Mouse (Mus musculus) thymus, postnatal 36 days (tissue): ENCODE data around the gene Tcf21.

ENCODE experiments used
- DNase-seq, 2 experiments: peaks; one replicate each; pipeline ENCODE4 v3.0.0; 2022; ENCODE audit warnings: mixed read lengths in 2 of 2

Gene Tcf21

DNA sequence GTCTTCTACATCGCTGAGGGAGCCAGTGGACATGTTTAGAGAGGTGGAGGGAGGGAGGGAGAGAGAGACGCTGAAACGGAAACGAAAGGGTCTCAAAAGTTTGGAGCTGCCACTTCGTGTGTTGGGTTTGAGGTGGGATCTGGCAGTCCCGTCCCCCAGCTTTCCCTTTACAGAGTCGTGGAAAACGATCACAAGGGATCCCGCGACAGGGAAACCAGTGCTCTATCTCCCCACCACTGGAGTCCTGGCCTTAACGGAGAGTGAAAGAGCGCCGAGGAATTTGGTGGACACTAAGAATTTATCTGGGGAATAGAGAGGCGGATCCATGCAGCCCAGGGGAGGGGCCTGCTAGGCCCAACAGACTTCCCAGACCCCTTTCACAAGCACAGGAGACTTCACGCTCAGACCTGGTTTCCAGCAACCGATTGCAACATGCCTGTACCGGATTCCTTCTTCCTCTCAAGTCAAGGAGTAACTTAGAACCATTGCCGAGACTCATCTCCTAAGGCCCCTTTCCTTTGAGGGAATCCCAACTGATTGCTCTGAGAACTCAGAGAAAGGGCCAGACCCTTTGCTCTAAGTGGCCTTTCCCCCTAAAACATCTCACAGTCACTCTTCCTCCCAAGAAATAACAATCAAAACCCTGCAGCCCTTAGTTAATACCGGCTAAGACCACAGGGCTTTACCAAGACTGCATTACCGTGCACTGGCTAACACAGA lies at the start of gene Tcf21:
Gene Tcf21 (minus strand): TSS at position 304 of the 720 bp plus-strand sequence.
- DNase-seq = no peak

DNA sequence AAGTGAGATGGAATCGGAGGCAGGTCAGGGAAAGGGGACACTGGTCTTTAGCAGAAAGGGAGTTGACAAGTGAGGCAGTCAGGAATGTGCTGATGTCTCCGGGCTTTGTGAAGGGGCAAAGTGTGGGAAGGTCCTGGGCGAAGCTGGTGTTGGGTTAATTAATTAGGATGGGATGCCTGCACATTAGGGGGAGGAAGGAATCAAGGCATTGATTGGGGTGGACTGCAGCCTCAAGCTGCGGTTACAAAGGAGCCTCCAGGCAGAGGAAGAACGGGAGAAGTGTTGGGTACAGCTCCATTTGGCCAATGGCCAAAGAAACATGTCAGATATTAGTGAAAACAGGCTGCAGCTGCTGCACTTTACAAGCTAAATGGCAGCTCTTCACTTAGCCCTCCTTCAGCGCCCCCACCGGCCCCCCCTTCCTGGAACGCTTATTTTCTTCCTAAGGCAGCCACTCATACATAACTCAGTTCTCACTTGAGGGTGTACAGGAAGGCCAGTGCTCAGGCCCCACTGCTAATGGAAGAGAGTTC lies 48.5 kb upstream of the Tcf21 start:
- DNase-seq = no peak

DNA sequence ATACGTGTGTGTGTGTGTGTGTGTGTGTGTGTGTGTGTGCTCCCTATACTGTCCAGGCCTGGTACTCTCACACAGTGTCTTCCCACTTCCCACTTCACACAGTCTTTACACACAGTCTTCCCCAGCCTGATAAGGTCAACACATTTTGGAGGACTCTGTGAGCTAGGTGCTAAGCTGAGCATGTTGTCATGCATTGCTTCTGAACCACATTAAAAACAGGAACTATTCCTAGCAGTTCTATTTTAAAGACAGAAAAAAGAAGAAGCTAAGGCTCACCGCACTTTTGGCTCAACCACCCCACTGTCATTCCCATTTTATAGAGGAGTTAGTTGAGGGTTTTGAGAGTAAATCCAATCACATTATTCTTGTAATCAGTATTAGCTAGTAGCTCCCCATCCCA lies 47.2 kb upstream of the Tcf21 start:
- no peak for DNase-seq

GRCm38 (mm10) chr10:22858111-22858510 lies 38.1 kb upstream of the Tcf21 start:
- DNase-seq = peak in 1 of 2 experiments; percentile 10

- no peak for DNase-seq
Observed at GRCm38 (mm10) chr10:22854330-22854729, 34.4 kb upstream of the Tcf21 start.

GRCm38 (mm10) chr10:22845351-22845750 lies 25.4 kb upstream of the Tcf21 start:
- no peak for DNase-seq

GRCm38 (mm10) chr10:22844731-22845130 lies 24.8 kb upstream of the Tcf21 start:
- no peak for DNase-seq

DNA sequence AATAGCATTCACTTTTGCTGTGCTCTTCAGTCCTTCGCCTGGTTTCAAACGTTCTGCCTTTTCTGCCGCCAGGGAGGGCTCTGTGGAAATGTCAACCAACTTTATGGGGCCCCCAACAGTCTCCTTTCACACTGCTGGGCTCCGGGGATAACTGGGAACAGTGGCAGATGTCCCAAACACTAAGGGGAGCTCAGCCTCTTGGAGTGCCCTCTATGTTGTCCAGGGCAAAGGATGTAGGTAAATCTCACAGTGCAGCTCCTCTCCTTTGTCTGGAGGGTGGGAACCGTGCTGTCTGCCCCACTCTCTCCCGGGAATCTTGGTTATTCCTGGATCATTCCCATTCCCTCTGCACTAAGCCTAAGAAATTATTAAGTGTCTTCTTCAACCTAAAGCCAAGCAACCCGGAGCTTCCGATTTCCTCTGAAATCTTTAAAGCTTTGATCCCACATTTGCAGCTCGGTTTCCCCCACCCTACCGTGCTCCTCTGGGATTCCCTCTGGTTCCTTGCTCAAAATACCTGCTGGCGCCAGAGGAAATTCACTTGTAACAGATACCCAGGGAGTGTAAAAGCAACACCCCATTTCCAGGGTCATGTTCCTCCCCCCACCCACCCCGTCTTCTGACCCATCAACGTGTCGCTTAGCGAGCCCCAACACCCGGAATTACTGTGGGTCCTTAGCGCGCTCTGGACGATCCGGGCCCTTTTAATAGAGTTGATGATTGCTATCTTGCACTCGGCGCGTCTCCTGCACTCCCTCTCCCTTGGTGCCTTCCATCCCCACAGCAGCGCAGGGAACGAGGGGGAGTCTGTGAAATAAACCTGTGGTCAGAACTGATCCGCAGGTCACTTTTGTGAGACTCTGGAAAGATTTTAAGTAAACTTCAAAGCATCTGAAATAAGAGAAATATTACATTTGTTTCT lies 23.7 kb upstream of the Tcf21 start:
- no peak for DNase-seq

- no peak for DNase-seq
Observed at GRCm38 (mm10) chr10:22842781-22843439, 22.9 kb upstream of the Tcf21 start.

DNA sequence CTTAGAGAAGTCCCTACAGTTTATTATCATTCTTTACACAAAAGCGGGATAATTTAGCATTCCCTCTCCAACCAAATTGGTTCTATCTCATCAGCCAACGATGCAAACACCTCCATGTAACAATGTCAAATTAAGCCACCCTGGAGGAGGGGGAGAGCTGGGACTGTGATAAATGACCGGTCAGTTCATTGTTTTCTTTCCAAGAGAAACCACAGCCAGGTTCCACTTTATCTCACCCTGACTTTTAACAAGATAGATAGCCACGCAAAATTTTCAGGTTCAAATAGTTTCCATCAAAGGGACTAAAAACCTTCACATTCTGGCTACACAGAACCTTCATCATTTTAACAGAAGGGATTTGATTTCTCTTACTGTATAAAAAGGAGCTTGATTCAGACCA lies 22.1 kb upstream of the Tcf21 start:
- DNase-seq = no peak

DNA sequence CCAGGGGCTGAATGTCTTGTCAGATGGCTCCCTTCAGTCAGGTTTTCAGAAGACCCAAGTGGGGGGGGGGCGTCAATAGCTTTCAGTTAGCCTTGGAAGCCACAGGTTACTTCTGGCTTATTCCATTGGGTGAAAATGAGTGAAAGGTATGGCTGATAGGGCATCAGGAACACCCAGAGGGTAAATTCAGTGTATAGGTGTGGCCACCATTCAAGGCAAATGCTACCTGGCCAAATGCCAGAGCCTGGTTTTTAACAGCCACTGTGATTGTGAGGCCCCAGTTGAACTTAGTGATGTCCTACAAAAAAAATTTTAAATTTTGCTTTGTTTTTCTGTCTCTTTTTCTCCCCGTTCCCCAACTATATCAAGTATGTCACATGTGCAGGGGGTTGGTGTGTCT lies 6.3 kb upstream of the Tcf21 start:
- DNase-seq = no peak

- no peak for DNase-seq
Observed at GRCm38 (mm10) chr10:22822896-22823295, 2.9 kb upstream of the Tcf21 start.

DNA sequence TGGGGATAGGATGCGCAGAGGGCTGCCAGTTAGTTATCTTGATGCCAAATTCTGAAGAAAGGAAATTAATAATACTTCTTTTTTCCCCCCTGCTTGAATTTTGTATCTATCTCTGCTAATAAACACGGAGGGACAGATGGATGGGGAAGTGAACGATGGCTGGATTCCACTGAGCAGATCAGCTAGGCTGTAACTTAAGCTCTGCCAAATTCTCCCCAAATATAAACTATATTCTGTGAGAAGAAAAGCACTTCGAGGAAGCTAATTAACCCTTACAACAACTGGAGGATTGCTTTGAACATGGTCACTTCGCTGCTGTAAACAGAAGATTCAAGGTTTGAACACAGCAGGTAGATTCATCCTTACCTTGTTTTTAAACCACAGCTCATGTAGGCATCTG lies 2.5 kb upstream of the Tcf21 start:
- DNase-seq = no peak

DNA sequence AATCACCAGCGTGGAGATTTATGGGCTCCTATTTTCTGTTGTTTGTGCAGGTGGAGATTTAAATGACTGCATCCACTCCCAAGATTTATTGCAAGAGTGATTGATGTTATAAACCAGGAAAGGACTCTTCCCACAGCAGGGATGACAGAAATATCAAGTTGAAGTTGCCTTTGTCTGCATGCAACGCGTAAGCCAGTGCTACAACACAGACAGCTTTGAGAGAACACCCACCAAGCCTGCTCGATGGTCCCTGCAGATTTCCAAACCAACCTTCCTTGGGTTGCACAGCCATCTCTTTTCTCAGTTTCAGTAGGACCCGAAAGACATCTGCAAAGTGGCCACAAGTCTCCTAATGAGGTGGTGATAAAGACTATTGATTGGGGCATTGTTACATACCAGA lies 1.7 kb upstream of the Tcf21 start:
- DNase-seq = no peak

- DNase-seq = no peak
Observed at GRCm38 (mm10) chr10:22821267-22821666, 1.3 kb upstream of the Tcf21 start.

GRCm38 (mm10) chr10:22820841-22821240 lies 867 bp upstream of the Tcf21 start:
- DNase-seq = no peak

DNA sequence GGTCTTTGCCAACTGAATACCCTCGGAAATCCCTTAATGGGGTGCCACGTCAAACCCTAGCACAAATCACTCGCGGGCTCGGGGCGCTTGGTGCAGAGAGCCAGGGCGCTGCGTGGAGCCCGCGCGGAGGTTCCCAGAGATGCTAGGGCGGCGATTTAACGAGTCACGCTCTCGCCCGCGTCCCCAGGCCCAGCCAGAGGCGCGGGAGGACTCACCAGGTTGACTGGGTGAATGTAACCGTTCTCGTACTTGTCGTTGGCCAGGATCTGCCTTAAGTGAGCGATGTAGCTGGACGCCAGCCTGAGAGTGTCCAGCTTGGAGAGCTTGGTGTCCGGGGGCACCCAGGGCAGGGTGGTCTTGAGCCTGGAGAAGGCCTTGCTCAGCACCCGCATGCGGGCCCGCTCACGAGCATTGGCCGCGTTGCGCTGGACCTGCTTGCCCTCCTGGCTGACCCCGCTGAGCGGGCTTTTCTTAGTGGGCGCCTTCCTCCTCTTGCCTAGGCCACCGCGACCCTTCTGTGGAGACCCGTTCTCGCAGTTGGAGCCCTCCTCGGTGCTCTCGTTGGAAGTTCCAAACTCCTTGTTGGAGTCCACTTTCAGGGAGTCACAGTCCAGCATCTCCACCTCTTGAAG lies 619 bp downstream of the Tcf21 start:
- no peak for DNase-seq

GRCm38 (mm10) chr10:22818600-22819238 lies 1.3 kb downstream of the Tcf21 start:
- no peak for DNase-seq

DNA sequence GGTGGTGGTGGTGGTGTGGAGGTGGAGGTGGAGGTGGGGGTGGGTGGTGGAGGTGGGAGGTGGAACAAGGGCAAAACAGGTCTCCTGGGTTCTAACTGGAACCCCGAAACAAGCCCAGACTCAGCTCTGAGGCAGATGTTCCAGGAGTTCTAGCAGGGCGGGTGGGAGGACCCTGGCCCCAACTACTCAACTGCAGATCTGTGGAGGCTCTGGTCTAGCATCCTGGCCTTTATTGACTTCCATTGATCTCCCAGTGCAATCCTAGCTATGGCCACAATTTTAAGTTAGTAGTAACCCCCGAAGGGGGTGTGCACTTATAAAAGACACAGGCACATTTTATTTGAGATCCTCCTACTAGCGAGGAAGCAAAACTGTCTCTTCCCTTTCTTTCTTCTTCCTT lies 2.0 kb downstream of the Tcf21 start:
- DNase-seq = no peak

GRCm38 (mm10) chr10:22817561-22817960 lies 2.4 kb downstream of the Tcf21 start:
- no peak for DNase-seq

DNA sequence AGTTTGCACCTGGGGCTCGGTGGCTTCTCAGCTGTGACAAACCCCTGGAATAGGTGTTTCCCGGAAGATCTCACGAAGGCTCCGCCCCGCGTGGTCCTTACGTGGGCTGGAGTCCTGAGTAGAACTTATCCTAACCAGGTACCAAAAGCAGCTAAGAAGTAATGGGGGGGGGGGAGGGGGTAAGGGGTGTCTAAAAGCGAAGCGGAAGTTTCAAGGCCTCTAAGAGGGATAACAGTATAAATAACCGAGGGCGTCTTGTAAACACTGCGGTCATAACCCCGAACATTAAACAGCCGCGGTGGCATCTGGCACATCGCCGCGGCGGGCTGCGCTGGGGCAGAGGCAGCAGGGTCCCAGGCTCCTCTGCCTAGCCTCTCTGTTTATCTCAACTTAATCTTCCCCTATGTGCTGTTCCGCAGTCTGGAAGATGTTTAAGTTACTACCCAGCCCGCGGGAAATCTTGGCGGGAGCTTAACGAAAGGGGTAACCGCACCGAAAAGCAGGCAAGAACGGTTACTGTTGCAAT lies 3.7 kb downstream of the Tcf21 start:
- no peak for DNase-seq
